Mouse (Mus musculus) cerebellum, adult 9-10 months (tissue): Measurements from ENCODE around the gene Plcb4.
A peak's percentile ranks its signal among the peaks of the same experiment; 100 is the strongest.

Experiments used
- DNase-seq: peaks from one replicate; pipeline ENCODE4 v3.0.0; 2022

The Plcb4 gene

DNA sequence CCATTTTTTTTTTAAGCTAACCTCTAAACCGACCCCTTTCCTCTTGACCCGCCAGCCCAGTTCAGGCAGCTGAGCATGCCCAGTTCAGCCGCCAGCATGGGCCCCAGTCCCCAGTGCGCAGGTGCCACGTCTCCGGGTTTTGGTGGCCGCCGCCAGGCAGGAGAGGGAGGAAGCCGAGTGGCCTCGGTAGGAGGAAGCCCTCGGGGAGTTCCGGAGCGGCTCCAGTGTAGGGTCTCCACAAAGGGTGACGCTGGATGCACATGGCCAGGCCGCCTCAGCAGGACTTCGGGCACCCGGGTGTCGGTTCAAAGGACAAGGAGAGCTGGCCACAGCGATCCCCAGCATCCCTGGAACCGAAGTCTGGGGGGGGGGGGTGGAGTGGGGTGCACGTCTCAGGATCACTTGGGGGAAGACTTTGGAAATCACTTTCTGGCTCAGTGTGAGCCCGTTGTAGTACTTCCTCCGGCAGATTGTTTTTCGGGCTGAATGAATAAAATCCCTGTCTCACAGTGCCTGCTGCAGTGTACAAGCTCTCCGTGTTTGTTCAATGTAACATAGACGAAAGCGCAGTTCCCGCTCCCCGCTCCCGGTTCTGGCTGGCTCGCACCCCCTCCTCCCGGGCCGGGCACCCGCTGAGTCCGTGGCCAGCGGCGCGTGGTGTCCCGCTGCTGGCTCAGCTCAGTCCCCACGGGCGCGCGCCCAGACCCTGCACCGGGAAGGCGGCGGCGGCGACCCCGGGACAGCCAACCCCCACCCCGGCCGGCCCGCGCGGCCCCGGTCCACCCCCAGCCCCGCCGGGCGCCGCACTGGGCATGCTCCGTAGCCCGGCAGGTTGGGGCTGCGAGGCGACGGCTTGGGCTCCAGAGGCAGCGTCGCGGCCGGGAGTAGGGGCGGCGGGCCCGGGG is at the start of gene Plcb4:
Gene Plcb4, plus strand, starts transcription at position 526 of the 905 bp plus-strand sequence.
- DNase-seq, result peak; percentile 89

DNA sequence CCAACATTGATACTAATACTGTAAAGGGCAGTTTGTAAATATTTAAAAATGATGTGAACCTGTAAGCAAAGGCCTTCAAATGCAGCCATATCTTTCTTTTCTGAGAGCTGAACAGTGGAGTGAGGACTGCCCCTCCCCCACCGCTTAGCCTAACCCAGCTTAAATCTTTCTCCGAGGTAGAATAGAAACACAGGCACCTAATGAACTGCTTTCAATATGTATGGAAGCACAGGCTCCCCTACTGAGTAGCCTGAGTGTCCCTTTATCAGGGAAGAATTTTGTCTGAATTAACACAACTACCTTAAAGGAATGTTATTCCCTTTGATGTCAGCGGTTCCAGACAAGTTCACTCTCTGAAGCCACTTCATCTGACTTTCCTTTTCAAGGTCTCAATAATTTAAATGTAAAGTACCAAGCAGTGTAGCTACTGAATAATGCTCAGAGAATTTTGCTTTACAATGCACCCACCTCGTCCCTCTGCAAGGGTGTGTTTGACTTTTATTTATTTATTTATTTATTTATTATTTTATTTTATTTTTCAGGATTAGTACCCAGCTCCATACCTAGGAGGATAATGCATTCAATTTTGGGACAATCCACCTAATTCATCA is 44.1 kb upstream of the Plcb4 start:
- DNase-seq, result no peak

DNA sequence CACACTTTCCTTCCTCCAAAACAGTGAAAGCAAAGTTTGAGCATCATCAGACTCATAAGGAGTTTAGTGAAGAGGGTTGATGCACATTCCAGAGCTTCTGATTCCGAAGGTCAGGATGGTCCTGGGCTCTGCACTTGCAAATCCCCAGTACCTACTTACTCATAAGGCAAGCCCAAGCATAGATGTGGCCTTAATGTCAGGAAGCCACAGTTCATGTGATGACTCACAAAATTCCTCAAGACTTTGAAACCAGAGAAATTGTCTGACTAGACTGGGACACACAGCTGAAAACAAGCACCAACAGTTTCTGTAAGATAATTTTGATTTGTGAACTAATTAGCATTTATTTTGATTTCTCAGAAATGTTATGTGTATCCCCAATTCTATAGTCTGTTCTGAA is 42.7 kb upstream of the Plcb4 start:
- DNase-seq, result no peak

DNA sequence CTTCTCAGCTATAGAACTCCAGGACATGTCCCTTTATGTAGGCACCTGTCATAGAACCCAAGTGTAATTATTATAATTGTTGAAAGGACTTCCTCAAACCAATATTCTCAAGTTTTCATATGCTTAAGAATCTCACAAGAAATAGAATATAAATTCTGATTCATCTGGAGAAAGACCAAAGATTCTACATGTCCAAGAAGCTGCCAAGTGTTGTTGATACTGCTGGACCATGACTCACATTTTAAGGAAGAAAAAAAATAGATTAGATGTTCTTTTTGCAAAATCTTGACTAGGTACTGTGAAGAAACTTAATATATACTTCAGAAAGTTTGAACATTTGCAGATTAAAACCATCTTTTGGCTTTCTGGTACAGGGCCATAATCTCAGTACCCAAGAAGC is 40.3 kb upstream of the Plcb4 start:
- no peak for DNase-seq

DNA sequence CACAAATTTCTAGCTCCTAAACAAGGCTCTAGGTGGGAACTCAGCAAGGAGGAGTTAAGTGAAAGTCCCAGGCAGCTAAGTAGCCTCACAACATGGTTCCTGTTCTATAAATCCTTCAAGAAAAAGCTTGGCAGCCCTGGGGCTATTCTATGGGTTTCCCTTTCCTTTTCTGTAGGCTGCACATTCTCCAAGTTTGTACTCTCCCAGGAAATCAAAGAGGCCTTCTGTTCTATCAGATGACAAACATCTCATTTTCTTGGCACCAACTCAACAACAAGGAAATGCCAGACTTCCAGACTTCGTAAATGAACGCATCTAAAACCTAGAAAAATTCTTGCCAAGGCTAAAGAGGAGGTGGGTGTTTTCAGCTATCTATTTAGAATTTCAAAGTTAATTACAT is 38.9 kb upstream of the Plcb4 start:
- no peak for DNase-seq

DNA sequence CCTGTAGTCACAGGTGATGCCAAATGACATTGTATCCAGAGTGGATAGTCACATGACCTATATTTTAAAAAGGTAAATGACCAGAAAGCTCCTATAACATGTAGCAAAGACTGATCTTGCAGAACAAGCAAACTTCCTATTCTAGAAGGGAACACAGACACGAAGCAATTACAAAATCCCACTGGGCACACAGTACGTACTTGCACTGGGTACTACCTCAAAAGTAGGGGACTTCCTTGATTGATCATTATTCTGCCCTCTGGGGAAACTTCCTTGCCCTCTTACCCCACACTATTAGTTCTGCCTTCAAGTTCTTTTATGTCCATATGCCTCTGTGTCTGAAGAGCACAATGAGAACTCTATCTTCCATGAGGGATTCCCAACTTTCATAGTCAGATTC is 31.0 kb upstream of the Plcb4 start:
- no peak for DNase-seq

DNA sequence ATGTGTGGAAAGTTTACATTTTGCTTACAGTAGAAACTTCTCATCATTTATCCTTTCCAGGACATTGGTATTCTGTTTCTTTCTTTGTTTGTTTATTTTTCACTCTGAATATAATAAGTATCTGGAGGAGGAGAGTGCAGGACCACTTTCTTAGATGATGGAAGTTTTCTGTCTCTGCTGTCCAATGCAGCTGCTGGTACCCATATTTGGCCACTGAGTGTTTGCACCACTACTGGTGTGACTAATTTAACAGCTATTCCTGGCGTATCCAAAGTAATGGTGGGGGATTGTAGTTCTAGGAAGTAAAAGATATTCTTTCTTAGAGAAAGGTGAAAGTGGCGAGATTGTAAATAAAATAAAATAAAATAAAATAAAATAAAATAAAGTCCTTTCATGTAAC is 21.6 kb upstream of the Plcb4 start:
- DNase-seq, result no peak

DNA sequence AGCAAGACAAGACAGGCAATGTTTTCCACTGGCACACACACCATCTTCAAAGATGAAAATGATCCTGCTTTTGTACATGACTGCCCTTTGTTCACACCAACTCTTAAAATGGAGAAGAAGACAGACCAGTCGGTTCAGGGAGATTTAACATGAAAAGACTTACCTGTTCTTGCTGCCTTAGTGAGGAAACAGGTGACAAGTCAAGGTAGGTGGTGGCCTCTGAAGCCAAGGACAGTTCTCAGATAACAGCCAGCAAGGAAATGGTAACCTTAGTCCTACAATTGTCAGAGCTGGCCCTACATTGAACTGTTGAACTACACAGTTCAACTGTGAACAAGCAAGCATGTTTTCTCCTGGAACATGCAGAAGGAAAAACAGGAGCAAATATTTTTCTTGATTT is 17.8 kb upstream of the Plcb4 start:
- no peak for DNase-seq

DNA sequence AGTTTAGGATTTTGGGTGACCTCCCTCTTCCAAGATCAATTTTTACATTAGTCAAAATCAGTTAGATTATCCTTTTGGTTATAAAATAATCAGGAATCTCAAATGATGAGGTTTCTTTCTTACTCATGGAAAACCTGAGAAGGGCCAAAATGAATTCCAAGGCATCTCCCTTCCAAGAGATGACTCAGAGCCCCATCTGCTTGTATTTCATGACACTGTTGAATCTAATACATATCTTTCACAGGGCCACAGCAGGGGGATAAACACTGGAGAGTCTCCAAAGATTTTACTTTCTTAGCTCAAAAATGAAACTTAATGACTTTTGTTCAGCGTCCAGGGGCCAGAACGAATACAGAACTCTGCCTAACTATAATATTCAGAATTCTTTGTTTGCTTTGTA is 17.2 kb upstream of the Plcb4 start:
- DNase-seq, result peak; percentile 92

DNA sequence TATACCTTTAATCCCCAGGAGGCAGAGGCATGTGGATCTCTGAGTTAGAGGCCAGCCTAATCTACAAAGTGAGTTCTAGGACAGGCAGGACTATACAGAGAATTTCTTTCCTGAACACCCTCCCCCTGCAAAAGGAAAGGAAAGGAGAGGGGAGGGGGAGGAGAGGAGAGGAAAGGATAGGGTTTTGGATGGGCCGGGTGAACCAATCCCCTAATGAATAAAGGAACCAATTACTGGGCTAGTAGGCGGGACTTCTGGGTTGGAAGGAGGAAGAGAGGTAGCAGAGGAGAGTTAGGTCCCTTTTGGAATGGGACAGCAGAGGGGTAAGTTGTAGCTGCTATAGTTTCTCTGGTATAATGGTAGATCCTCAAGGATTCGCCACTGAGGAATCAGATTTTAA is 12.6 kb upstream of the Plcb4 start:
- DNase-seq, result no peak

DNA sequence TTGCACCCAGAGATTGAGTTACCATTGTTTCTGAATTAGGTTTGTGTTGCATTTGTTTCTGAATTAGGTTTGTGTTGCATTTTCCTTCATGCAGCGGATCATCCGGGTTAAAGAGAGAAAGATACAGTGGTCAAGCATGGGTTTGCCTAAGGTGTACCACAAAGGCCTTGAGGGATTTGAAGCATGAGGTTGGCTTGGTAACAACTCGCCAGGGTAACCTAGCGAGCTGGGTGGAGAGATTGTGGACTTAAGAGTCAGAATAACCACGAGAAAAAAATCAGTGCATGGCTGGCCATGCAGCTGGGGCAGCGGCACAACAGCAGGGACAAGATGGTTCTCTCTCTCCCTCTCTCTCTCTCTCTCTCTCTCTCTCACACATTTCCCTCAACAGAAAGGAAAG is 12.2 kb upstream of the Plcb4 start:
- DNase-seq, result no peak

DNA sequence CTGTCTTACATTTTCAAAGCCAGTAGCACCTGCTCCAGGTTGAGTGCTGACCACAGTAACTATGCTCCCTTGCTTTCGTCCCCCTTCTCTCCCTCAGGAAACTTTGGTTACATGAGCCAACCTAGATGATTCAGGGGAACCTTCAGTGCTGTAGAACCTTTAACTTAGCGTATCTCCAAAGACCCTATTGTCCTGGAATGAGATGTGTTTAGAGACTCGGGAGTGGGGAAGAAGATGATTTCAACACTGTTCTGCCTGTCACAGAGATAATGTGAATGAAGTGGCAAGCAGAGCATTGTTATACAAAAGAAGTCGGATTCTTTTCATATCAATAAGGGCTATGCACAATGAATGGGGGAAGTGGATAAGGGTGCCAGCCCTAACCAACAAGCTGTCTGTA is 10.8 kb upstream of the Plcb4 start:
- no peak for DNase-seq

DNA sequence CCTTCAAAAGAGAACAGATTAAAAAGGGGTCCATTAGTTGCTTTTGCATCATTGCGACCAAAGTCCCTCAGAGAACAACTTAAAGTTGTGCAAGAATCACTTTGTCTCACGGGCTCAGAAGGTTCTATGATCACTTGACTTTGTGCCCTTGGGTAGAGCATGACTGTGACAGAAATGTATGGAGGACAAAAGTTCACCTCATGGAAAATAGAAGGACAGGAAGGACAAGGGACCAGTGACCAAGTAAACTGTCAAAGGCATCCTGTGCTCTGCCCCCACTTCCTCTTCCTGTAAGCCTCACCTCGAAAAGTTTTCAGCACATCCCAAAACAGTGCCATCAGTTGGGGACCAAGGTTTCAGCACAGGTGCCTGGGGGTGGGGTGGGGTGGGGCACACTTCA is 7.9 kb upstream of the Plcb4 start:
- no peak for DNase-seq

DNA sequence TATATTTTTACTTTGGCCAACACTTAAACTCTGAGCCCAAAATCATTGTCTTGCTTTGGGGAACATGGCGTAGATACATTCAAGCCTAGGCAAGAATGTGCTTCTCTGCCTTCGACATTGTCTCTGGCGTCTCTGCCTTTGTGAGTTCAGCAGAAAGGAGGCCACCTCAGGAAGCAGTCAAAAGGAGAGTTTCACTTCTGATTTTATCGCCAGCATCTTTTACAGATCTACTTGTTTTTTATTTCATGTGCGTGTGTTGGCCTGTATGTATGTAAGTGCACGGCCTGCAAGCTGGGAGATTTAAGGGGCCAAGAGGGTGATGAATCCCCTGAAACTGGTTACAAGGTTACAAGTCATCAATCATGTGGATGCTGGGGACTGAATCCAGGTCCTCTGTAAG is 6.8 kb upstream of the Plcb4 start:
- DNase-seq, result peak; percentile 6

DNA sequence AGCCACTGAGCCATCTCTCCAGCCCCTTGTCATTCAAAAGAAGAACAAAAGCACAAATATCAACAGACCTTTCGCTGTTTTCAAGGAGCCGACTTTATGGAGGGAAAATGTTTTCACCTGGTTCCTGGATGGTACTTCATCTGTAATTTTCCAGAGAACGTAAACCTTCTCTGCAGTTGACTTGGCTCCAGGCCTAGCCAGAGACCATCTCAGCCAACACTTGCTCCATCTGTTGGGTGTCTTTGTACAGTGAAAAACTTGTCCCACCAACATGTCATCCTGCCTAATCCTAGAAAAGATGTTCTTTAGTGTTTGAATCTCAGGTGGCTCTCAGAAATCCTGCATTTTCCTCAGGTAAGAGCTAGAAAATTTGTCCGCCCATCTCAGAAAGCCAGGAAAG is 6.4 kb upstream of the Plcb4 start:
- peak; percentile 48 for DNase-seq

DNA sequence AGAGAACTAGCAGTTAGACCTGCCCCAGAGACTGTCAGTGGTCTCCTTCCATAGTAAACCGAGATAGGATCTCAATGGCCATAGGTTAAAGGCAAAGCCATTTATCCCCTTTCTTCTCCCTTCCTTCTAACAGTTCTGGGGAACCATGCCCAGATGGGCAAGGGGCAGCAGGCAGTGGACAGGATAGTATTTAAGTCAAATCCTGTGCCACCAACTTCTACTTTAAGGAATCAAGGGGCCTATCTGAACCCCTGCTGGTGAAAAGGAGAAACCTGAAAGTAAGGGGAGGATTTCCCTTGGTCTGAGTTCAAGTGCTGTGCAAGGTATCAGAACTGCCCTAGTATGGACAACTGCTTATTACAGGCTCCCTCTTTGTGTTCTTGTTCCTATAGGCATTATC is 2.9 kb upstream of the Plcb4 start:
- DNase-seq, result no peak

DNA sequence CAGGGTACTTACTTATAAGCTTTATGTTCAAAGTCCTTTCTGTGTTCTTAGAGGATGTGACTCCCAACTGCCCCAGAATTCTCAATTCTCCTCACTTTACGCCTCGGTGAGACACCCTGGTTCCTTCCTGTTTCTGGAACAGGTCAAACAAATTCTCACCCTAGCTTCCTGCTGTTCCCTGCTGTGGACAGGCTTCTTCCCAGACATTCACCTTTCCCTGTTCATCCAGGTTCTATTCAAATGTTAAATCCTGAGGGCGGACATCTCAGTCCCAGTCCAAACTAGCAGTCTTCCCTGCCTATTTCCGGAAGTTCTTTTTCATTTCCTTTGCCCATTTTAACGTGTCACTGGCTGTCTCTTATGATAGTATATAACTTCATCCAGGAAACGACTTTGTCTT is 2.2 kb upstream of the Plcb4 start:
- no peak for DNase-seq

DNA sequence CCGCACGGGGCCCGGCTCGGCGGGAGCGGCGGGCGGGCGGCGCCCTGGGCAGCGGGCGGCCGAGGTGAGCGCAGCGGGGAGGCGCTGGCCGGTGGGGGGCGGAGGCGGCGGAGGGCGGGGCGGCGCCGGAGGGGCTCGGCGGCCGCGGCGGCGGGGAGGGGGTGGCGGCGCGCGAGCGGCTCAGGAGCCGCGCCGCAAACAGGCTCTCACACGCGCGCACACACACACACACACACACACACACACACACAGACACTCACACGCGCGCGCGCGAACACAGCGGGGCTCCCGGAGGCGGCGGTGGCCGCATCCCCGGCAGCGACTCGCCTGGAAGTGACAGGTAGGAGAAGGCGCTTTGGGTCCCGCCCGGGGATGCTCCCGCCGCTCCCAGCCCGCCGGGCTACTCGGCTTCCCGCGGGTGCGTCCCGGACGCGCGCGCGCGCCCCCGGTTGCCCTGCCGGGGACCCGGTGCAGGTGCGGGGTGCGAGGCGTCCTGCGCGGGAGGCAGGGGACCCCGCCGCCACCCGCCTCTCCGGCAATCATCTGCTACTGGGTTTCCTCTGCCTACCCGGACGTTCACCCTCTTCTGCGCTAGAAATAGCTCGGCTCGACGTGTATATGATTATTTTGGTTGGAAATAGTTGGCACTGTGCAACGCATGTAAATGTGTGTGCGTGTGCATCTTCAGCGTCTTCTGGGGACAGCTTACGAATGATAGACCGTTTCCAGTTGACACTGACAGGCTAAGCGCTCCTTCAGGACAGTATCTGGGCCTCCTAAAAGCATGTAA is 775 bp downstream of the Plcb4 start:
- DNase-seq, result peak; percentile 76

DNA sequence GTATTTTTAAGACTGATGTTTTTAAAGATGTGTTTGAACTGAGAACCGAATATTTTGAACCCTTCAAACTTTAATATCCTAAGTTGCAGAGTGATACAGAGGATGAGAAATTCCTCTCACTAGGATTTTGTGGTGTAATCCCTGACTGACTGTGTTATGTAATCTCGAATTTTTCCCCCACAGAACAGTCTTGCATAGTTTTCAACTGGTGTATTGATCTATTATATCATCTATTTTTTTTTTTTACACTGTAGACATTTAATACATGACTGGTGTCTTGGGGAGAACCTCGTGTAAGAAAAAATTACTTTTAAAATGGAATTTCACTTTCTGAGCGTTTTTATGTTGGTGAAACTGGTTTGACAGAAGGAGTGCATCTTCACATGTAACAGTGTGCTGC is 2.0 kb downstream of the Plcb4 start:
- peak; percentile 69 for DNase-seq

DNA sequence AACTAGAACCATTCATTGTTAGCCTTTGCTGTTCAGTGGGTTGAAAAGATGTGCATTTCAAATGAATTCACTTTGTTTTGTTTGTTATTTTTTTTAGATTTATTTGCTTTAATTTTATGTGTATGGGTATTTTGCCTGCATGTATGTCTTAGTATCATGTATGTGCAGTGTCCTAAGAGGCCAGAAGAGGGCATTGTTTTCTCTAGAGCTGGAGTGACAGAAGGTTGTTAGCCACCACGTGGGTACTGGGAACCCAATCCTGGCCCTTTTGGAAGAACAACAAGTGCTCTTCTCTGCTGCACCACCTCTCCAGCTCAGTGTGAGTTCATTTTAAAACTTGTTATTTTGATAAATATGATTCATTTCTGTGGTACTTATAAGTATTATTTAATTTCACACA is 5.0 kb downstream of the Plcb4 start:
- DNase-seq, result no peak

DNA sequence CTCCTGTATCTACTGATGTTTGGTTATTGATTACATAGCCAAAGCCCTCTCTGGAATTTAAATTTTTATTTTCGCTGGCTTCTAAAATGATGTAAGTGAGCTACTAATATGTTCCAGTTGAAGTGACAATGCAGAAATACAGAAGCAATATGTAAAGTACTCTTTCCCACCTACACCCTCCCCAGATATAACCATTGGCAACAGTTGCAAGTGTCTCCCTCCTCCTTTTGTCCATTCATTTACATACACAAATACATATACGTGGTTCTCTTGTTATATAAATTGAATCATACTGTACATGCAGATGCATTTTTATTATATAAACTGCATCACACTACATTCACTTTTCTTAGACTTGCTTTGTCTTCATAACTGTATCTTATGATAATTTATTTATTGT is 8.7 kb downstream of the Plcb4 start:
- no peak for DNase-seq

DNA sequence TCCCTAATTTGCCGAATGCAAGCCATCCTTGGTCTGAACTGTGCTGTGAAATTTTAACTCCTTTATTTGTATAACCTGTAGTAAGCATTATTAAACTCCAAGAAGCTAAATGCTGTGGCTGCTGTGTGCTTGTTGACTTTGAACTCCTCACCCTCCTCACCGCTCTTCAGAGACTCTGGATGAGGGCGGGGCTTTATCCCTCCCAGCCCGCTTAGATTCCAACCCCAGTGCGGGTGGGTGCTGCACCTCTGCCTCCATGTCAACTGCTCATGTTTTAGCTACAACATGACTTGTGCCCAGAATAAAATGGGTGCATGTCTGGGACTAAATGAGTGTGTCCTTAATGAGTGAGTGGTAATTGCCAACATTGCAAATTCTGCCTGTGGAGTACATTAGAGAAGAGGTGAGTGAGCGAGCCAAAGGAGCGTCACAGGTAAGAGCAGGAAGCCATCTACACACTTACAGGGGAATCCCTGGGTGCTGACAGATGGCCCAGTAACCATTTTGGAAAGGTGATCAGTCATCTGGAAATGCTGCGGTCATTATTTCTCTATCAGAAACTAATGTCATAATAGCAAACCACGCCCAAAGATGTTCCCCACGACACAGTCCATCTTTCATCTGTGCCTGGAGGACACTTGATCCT is 13.8 kb downstream of the Plcb4 start:
- DNase-seq, result peak; percentile 75

DNA sequence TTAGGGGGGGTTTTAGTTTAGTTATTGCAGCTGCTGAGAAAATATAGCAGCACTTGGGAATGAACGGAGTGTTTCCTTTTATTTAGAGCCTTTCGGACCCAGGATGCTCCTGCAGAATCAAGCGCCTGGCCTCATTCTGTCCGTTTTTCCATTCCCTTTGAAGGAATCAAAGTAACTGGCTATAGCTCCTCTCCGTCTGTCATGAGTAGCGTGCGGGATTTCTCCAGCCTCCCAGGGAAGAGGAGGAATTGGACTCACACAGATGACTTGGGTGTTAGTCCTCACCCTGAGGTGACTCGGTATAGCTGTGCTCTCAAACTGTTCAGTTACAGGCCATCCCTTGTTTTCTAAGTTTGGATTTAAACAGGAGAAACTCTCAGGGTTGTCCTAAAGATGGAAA is 14.8 kb downstream of the Plcb4 start:
- DNase-seq, result no peak
